Mouse (Mus musculus): Measurements from ENCODE around the gene Cxcr1. TPM values are rescaled to one million over a fixed set of nuclear protein-coding genes. Genes with fewer than 3 reads are reported as not detected.

The Cxcr1 gene
- polyA plus RNA-seq, 1 experiment from 2014 or later = not detected

Other genes starting within 250 kb of the Cxcr1 start
- gene Tns1, start 70.2 kb downstream of the Cxcr1 start, polyA plus RNA-seq (2018) = 53.8 to 84.7 TPM (median 84.5 TPM) in 3 replicates
- not detected in 3 replicates for gene Rufy4, start 69.1 kb downstream of the Cxcr1 start, polyA plus RNA-seq (2018)
- 0.11 to 0.76 TPM (median 0.16 TPM) in 3 replicates for gene Cxcr2, start 40.6 kb downstream of the Cxcr1 start, polyA plus RNA-seq (2018)
- gene Arpc2, start 41.5 kb upstream of the Cxcr1 start, polyA plus RNA-seq (2018) = 677 to 1,406 TPM (median 1,257 TPM) in 3 replicates
- not detected in 3 replicates for gene Gpbar1, start 83.9 kb upstream of the Cxcr1 start, polyA plus RNA-seq (2018)
- gene Aamp, start 90.1 kb upstream of the Cxcr1 start, polyA plus RNA-seq (2018) = 115 to 127 TPM (median 119 TPM) in 3 replicates
- 20.6 to 40.9 TPM (median 36.6 TPM) in 3 replicates for gene Pnkd, start 90.3 kb upstream of the Cxcr1 start, polyA plus RNA-seq (2018)
- gene Tmbim1, start 111.0 kb upstream of the Cxcr1 start, polyA plus RNA-seq (2018) = 46.8 to 61.2 TPM (median 52.2 TPM) in 3 replicates
- 0.19 to 0.80 TPM (median 0.30 TPM) in 3 replicates for gene Catip, start 167.5 kb upstream of the Cxcr1 start, polyA plus RNA-seq (2018)
- 377 to 467 TPM (median 435 TPM) in 3 replicates for gene Slc11a1, start 180.6 kb upstream of the Cxcr1 start, polyA plus RNA-seq (2018)
- gene Ctdsp1, start 196.9 kb upstream of the Cxcr1 start, polyA plus RNA-seq (2018) = 82.2 to 152 TPM (median 116 TPM) in 3 replicates
- 0.04 to 0.06 TPM in 2 of 3 replicates, not detected in the other for gene Vil1, start 214.7 kb upstream of the Cxcr1 start, polyA plus RNA-seq (2018)